Mouse (Mus musculus) lung, adult 18-20 months (tissue): ENCODE results near the gene Tcap.

Experiments
- DNase-seq, 2 experiments: peaks; one replicate each; pipeline ENCODE4 v3.0.0; 2022; ENCODE audit warnings: mixed read lengths in 2 of 2

Tcap gene

GRCm38 (mm10) chr11:98383261-98384030 lies at the start of gene Tcap:
TSS of gene Tcap (plus strand) at chr11:98383811.
- DNase-seq, result no peak

GRCm38 (mm10) chr11:98333981-98334741 lies 49.5 kb upstream of the Tcap start:
- no peak for DNase-seq

- no peak for DNase-seq
Measured at GRCm38 (mm10) chr11:98335250-98335649, 48.4 kb upstream of the Tcap start.

GRCm38 (mm10) chr11:98336245-98337107 lies 47.1 kb upstream of the Tcap start:
- DNase-seq, result no peak

- DNase-seq, result no peak
Measured at GRCm38 (mm10) chr11:98338507-98338961, 45.1 kb upstream of the Tcap start.

- DNase-seq, result no peak
Measured at GRCm38 (mm10) chr11:98339071-98339501, 44.5 kb upstream of the Tcap start.

- DNase-seq, result no peak
Measured at GRCm38 (mm10) chr11:98339679-98340287, 43.8 kb upstream of the Tcap start.

- no peak for DNase-seq
Measured at GRCm38 (mm10) chr11:98340597-98340996, 43.0 kb upstream of the Tcap start.

- no peak for DNase-seq
Measured at GRCm38 (mm10) chr11:98341174-98341573, 42.4 kb upstream of the Tcap start.

GRCm38 (mm10) chr11:98342000-98342945 lies 41.3 kb upstream of the Tcap start:
- DNase-seq, result peak; percentile 90 to 92

GRCm38 (mm10) chr11:98345253-98345652 lies 38.4 kb upstream of the Tcap start:
- peak; percentile 81 to 85 for DNase-seq

- no peak for DNase-seq
Measured at GRCm38 (mm10) chr11:98346168-98346567, 37.4 kb upstream of the Tcap start.

- peak; percentile 59 to 79 for DNase-seq
Measured at GRCm38 (mm10) chr11:98347385-98348082, 36.1 kb upstream of the Tcap start.

GRCm38 (mm10) chr11:98348083-98348961 lies 35.3 kb upstream of the Tcap start, which contains the start of gene Ppp1r1b:
TSS of gene Ppp1r1b (plus strand) at chr11:98348404.
- DNase-seq, result peak; percentile 60 to 71

- no peak for DNase-seq
Measured at GRCm38 (mm10) chr11:98349308-98349707, 34.3 kb upstream of the Tcap start.

GRCm38 (mm10) chr11:98352272-98352990 lies 31.2 kb upstream of the Tcap start:
- peak; percentile 63 to 76 for DNase-seq

- DNase-seq, result peak; percentile 79 to 85
Measured at GRCm38 (mm10) chr11:98353651-98354211, 29.9 kb upstream of the Tcap start.

GRCm38 (mm10) chr11:98354445-98354844 lies 29.2 kb upstream of the Tcap start:
- no peak for DNase-seq
